Mouse (Mus musculus) olfactory bulb, adult 2 months (tissue): ENCODE measurements at regions not wholly inside any gene's neighbourhood (a gene's known extent, or its start where the extent isn't known, plus 50 kb on each side); places are given as distances from the start of the nearest gene placed in this dataset.

ENCODE experiments used
- CTCF ChIP-seq: fragments of 200-500 bp; IDR thresholded peaks from 2 replicates; pipeline ENCODE4 v1.5.1; 2012; ENCODE audit warnings: low read depth, mild to moderate bottlenecking, low read length, moderate library complexity; ENCODE audit not compliant: insufficient read depth
- POLR2A ChIP-seq: fragments of 200-500 bp; IDR thresholded peaks from 2 replicates; pipeline ENCODE4 v1.6.1; 2012; ENCODE audit warnings: mild to moderate bottlenecking, low read depth, low read length, moderate library complexity; ENCODE audit not compliant: insufficient read depth

GRCm38 (mm10) chr1:42295841-42296240, 399.7 kb upstream of the Pou3f3 start:
- TF ChIP-seq CTCF, result no peak
- TF ChIP-seq POLR2A, result no peak
